Mouse (Mus musculus) cortical plate, adult 2 months (tissue): ENCODE measurements at regions not wholly inside any gene's neighbourhood (a gene's known extent, or its start where the extent isn't known, plus 50 kb on each side); places are given as distances from the start of the nearest gene placed in this dataset.
A peak's percentile ranks its signal among the peaks of the same experiment; 100 is the strongest.

Experiments
- H3K27ac ChIP-seq: fragments of 200-500 bp; 2 replicates; pipeline ENCODE4 v1.5.1; 2012; ENCODE audit warnings: low read length, control low read depth, inconsistent platforms; ENCODE audit not compliant: insufficient read depth
- H3K4me1 ChIP-seq: fragments of 200-500 bp; 2 replicates; pipeline ENCODE4 v1.6.1; 2011; ENCODE audit warnings: low read length; ENCODE audit not compliant: control insufficient read depth, insufficient read depth
- H3K4me3 ChIP-seq: fragments of 200-500 bp; 2 replicates; pipeline ENCODE4 v1.5.1; 2011; ENCODE audit warnings: mild to moderate bottlenecking, low read length, control low read depth; ENCODE audit not compliant: insufficient read depth
- CTCF ChIP-seq: fragments of 200-500 bp; IDR thresholded peaks from 2 replicates; pipeline ENCODE4 v1.5.1; 2011; ENCODE audit warnings: mild to moderate bottlenecking, control low read depth, low read length; ENCODE audit not compliant: insufficient read depth; ENCODE audit errors: extremely low read depth
- POLR2A ChIP-seq: fragments of 200-500 bp; IDR thresholded peaks from 2 replicates; pipeline ENCODE4 v1.6.1; 2011; ENCODE audit warnings: mild to moderate bottlenecking, low read length, control low read depth; ENCODE audit not compliant: insufficient read depth; ENCODE audit errors: extremely low read depth

DNA sequence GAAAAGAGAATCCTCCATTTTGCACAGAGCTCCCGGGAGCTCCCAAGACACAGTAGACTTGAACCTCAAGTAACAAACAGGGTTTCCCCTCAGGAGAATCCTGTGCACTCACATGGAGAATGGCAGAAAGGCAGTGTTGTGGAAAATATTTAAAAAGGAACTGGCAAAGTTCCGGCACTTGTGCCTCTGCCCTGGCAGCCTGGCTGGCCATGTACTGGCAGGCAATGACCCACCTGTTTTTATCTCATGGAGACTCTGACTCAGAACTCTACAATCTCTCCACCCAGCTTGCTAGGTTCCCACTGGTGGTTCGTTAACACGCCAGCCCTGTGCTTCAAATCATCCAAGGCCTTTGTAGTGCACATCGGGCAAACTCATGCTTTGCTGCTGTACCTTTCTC, 362.3 kb upstream of the Jmjd1c start:
- TF ChIP-seq POLR2A (no peak), CTCF (no peak)
- Histone ChIP-seq H3K4me3 (no peak overlapping the region), H3K4me1 (no peaks in the 10 kb centered on the region), H3K27ac (no peak overlapping the region)

DNA sequence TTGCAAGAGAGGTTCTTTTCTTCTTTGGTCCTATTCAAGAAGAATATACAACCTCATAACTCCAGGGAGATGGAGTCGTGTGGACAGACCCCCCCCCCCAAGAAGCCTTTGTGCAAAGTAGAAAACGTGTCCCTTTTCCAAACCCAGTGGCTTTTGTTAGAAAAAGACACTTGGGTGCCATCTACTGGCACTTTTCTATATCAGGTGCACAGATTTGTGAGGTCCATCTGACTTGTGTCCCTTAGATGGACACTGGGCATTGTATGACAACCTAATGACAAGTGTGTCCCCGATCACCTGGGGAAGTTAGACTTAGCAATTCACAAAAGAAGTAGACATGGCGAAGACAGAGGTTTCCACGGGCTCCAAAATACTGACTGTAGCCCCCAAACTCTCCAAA, 361.1 kb upstream of the Jmjd1c start:
- TF ChIP-seq CTCF = peak; percentile 16; the same call in 1 of the 2 replicates
- no peak for TF ChIP-seq POLR2A
- Histone ChIP-seq H3K27ac (no peak overlapping the region), H3K4me1 (no peaks in the 10 kb centered on the region), H3K4me3 (no peak overlapping the region)

DNA sequence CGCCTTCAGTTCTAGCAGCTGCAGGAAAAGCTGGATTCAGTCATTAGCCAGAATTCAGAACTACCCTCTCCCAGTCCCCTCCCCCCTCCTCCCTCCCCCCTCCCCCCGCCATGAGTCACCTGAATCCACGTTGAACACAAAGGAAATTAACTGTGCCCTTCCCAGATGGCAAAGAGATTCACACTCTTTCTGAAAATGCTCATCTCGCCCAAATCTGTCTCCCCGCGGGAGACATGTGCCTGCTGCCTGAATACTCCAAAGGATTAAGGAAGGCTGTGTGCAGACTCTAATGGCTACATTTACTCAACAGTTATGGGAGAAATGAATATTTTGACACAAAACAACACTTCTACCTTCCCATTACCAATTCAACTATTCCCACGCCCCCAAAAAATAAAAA, 356.9 kb upstream of the Jmjd1c start:
- Histone ChIP-seq H3K4me3 (no peak overlapping the region), H3K4me1 (no peaks in the 10 kb centered on the region), H3K27ac (no peak overlapping the region)
- TF ChIP-seq CTCF (no peak), POLR2A (no peak)

DNA sequence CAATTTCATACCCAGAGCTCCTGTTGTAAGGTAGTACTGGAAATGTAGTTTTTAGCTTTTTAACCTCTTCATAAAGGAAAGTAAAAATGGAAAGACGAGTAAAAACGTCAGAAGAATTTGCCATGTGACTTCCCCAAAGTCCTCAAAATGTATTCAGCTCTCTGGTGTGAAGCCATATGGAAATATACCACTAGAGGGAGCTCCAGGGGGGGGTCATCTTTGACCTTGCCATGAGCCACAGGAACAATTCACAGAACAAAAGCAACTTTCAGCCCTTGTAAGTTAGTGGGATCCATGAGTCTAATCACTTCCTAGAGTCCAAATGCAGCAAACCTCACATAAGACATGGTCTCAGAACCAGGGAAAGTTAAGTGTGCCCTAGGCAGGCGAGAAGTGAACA, 354.1 kb upstream of the Jmjd1c start:
- Histone ChIP-seq H3K27ac (no peak overlapping the region), H3K4me3 (no peak overlapping the region), H3K4me1 (no peaks in the 10 kb centered on the region)
- TF ChIP-seq CTCF (no peak), POLR2A (no peak)

DNA sequence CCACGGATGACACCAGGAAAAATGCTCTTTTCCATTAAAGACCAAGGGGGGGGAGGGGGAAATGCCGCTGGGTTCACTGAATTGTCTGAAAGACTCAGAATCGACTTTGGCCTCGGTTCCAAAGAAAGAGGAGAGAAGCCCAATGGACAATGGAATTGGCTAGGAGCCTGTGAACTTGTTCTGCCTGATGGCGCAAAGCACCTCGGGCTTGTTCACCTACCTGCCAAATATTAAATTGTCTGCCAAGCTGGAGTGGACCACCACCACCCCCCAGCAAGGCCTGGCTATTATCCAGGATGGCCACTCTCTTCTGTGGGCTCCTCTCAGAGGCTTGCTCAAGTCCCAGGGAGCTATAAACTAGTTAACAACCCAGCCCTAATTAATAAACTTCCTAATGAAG, 352.7 kb upstream of the Jmjd1c start:
- Histone ChIP-seq H3K4me3 (no peak overlapping the region), H3K4me1 (no peaks in the 10 kb centered on the region), H3K27ac (no peak overlapping the region)
- no peak for TF ChIP-seq POLR2A
- no peak for TF ChIP-seq CTCF

DNA sequence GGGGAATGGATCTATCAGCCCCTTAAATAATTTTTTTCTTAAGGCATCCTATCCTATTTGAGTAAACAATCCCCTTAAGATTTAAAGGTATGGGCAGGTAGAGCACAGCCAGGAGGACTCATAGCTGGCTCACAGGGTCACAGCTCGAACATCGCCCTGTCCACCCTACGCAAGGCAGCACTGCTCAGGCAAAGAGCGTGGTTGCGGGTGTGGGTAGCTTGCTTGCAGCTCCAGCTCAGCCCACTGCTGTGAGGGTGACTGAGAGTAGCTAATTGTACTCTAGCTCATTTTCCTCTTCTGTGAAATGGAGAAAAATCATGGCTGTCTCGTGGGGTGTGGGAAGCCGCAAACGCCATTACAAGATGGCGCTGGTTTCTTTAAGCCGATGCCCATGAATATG, 350.1 kb upstream of the Jmjd1c start:
- no peaks in the 10 kb centered on the region for H3K4me1 ChIP-seq
- no peak overlapping the region for H3K4me3 ChIP-seq
- H3K27ac ChIP-seq = no peak overlapping the region
- no peak for TF ChIP-seq POLR2A
- no peak for TF ChIP-seq CTCF

DNA sequence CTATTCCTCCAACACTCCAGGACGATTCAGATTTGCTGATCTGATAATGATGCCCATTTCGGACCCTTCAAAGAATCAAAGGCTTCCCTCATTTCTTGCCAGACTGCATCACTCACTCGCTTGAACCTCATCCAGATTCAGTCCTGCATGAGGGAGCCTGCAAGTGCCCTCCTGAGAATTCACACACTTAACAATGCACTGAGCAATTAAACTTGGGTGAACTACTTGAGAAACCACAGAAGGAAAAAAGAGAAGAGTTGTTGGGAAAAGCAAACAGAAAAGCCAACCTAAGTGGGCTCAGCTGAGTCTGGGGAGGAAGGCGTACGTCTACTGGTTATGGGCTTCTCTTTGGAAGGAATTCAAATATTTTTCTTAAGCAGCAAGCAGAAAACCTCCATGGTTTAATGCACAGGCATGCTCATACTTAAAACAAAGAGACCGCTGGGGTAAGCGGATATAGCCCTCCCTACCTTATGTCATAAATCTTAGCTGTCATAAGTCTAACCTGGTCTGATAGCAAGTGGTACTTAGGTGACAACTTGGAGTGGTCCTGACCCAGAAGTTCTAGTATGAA, 343.6 kb upstream of the Jmjd1c start:
- no peak for TF ChIP-seq POLR2A
- no peak for TF ChIP-seq CTCF
- Histone ChIP-seq H3K27ac (no peak overlapping the region), H3K4me3 (no peak overlapping the region), H3K4me1 (no peaks in the 10 kb centered on the region)

DNA sequence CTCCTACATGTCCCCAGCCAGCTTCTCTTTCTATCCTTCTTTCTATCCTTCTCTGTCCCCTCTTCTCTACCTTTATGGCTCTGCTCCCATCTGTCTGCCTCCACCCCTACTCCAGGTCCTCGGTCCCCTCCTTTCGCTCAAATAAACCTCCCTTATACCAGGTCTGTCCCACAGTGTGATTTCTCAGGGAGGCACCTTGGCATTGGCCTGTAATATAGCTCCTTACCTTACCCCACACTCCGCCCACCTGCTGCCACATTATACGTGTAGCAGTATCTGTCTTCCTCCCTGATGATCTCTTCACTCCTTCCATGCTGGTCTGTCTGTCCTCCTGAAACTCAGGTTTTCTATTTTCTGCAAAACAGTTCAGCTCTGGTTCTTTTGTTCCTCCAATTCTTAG, 339.1 kb upstream of the Jmjd1c start:
- no peak for TF ChIP-seq POLR2A
- no peak for TF ChIP-seq CTCF
- Histone ChIP-seq H3K4me1 (no peaks in the 10 kb centered on the region), H3K27ac (no peak overlapping the region), H3K4me3 (no peak overlapping the region)

DNA sequence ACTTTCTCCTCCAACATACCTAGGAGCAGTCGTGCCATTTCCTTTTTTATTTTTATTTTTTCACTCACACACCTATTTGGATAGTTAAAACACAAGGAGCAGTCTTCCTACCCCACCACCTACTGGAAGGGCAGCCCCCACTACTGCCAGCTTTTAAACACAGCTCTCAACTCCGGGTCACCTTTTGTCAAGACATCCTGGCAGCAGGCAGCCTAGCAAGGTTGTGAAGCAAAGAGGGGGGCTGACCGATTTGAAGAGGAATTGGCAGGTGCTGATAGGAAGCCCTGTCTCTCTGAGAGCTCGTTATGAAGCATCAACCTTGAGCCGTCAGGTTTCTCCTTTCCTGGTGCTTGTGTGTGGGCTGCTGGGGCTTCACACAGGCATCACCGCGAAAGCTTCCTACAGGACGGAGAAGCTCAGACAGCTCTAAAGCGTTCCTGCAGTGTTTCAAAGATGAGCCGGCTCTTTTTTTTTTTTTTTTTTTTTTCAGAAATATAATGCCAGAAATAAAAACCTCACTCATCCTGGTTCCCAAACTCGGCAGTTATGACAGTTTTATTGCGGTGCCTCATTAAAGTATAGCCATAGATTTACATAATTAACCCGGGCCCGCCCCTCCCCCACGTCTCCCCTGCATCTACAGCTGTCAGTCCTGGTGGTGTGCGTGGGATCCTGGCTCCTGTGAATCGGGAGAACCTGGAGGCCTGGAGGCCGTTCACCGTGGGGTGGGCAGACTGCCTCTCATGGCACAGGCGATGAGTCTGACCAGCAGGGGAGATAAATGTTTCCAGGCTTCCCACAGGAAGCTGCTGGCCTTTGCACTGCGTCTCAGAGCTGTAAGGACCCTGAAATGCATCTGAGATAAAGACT, 325.5 kb upstream of the Jmjd1c start:
- no peak for TF ChIP-seq POLR2A
- TF ChIP-seq CTCF = no peak
- no peak overlapping the region; the same call in 1 of the 2 replicates for H3K27ac ChIP-seq
- 0 out of 2 replicates have a peak, but pooled peaks cover 2% of the 10 kb centered on the region for H3K4me1 ChIP-seq
- H3K4me3 ChIP-seq = no peak overlapping the region
